Mouse (Mus musculus) megakaryocyte-erythroid progenitor cell, adult 5-6 weeks (primary cell): ENCODE measurements around the gene Kpna7. TPM values are rescaled to one million over a fixed set of nuclear protein-coding genes. Genes with fewer than 3 reads are reported as not detected.
"Not testable (repeated sequence)": the region's sequence is repeated elsewhere in the genome, so short reads cannot be mapped to it uniquely, and the experiment has no call there.

Experiments used
- ATAC-seq: replicated peaks from 2 replicates; pipeline ENCODE4 v1.8.0; 2016; ENCODE audit warnings: mild to moderate bottlenecking, inconsistent platforms; ENCODE audit not compliant: severe bottlenecking, poor library complexity, low FRiP score, low TSS enrichment
- total RNA-seq, 2 experiments: library from RNA; stranded (forward) in 1 of 2; stranded (reverse) in 1 of 2; fragments of 200-1000, 215-1000 nt in 1 of 2; fragments of >200 nt in 1 of 2; fragmentation: Nextera tagmentation in 1 of 2; gene quantifications; 2 replicates each; pipeline ENCODE4 v1.2.3; 2014 to 2017

Gene Kpna7
- total RNA-seq, 2 experiments from 2014 or later, result not detected

- ATAC-seq, result no peak
Observed at GRCm38 (mm10) chr5:145105694-145106275, 22.0 kb upstream of the Kpna7 start.

DNA sequence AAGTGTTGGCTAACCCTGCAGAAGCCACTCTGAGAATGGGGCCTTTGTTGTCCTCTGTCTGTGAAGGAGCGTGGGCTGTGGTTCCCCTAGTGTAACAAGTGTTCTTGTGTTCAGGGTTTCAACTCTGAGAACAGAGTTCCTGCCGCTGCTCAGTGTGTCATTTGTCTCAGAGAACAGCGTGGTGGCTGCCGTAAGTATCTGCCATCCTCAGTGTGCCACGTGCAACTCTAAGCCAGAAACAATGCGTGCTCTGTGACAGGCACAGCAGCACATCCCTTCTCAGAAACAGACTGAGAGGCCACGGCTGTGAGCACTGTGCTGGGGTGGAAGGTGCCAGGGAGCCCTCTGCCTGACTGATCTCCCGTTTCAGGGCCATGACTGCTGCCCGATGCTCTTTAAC lies 20.5 kb upstream of the Kpna7 start:
- no peak for ATAC-seq

GRCm38 (mm10) chr5:145102706-145103105 lies 18.9 kb upstream of the Kpna7 start:
- ATAC-seq, result no peak

DNA sequence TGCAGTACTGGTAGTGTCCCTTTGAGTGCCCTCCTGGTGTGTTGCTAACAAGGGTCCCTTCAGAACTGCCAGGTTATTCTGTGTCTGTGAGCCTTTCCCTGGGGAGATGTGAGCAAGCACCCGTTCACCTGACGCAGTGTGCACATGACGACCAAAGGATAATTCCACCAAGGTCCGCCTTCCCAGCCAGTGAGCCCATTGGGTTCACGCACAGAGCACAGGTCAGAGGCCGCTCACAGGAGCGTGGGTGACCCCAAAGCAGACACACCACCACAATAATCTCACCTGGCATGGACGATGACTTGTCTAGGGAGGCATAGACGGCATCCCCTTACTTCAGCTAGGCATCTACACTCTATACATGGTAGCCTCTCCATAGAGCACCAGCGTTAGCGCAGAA lies 17.6 kb upstream of the Kpna7 start:
- not testable (repeated sequence) for ATAC-seq

DNA sequence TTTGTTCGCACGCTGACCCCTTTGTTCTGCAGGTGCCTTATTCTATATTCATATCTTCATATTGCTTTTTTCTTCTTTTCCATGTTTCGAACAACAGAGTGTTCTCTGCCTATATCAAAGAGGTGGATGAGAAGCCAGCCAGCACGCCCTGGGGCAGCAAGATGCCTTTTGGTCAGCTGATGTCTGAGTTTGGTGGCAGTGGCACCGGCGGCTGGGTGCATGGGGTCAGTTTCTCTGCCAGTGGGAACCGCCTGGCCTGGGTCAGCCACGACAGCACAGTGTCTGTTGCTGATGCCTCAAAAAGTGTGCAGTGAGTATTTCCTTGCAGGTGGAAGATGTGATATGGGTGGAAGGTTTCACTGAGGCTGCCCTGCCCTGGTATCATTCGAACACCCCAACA lies 17.1 kb upstream of the Kpna7 start:
- no peak for ATAC-seq

GRCm38 (mm10) chr5:145098340-145098821 lies 14.6 kb upstream of the Kpna7 start:
- ATAC-seq, result peak; percentile 52

- no peak for ATAC-seq
Observed at GRCm38 (mm10) chr5:145096195-145096594, 12.4 kb upstream of the Kpna7 start.

- peak; percentile 43 for ATAC-seq
Observed at GRCm38 (mm10) chr5:145089878-145090277, 6.0 kb upstream of the Kpna7 start.

DNA sequence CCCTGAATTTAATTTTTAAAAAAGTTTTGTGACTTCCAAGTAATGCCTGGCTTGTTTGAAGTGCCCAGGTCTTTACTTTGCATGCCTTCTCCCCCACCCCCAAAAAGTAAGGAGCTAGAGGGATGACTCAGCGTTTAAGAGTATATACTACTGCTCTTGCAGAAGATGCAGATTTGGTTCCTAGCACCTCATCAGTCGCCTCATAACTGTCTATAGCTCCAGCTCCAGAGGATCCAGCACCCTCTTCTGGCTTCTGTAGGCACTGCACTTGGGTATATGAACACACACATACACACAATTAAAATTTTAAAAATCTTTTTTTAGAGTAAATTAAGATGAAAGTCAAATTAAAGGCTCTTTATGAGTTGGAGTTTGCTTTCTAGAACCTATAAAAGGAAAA lies 4.4 kb upstream of the Kpna7 start:
- no peak for ATAC-seq

- 0 out of 2 replicates have a peak, but pooled peaks have one; percentile 3 for ATAC-seq
Observed at GRCm38 (mm10) chr5:145084822-145085221, 992 bp upstream of the Kpna7 start.

GRCm38 (mm10) chr5:145083201-145083600 lies 629 bp downstream of the Kpna7 start:
- not testable (repeated sequence) for ATAC-seq

GRCm38 (mm10) chr5:145081866-145082613 lies 1.8 kb downstream of the Kpna7 start:
- no peak for ATAC-seq

DNA sequence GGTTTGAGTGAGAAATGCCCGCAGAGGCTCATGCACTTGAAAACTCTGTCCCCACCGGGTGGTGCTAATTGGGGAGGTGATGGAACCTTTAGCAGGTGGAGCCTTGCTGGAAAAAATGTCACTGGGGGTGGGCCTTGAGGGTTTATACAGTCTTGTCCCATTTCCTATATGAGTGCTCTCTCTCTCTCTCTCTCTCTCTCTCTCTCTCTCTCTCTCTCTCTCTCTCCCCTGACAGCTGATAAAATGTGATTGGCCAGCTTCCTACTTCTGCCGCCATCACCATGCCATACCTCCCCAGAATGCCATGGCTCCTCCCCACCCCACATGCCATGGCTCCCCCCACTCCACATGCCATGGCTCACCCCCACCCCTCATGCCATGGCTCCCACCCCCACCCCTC lies 8.7 kb downstream of the Kpna7 start:
- no peak for ATAC-seq

GRCm38 (mm10) chr5:145071342-145071741 lies 12.5 kb downstream of the Kpna7 start:
- ATAC-seq, result peak; percentile 49; the same call in 1 of the 2 replicates

DNA sequence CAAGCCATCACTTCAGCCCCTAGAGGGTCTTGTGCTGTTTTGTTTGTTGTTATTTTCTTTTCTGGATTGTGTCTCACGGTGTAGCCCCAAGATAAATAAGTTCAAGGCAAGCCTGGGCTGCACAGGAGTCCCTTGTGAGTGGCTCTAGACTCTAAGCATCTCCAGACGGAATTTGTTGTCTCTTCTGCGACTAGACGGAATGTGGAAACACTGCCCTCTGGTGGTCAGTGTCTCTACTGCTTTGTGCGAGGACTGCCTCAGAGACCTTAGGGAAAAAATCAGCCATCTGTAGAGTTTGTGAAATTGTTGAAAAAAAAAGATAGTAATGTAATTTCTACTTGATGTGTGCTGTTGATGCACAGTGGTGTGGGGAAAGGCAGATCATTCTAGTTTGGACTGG lies 14.1 kb downstream of the Kpna7 start:
- peak; percentile 88 for ATAC-seq

DNA sequence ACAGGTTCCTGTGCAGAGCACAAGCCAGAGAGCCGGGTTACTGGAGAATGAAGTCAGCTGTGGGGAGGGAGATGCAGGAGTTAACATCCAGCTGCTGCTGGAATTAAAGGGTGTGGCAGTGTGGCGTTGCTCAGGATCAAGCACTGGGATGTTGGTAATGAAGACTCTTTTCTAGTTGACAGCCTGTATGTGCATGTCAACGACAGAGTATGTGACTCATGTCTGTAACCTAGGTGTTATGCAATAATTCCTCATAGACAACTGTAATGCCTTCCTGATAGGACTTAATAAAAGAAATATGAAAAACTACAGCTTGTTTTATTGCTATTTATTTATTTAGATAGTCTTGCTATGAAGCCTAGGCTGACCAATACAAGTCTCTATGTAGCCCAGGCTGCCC lies 15.0 kb downstream of the Kpna7 start:
- no peak for ATAC-seq

- no peak for ATAC-seq
Observed at GRCm38 (mm10) chr5:145064765-145065340, 19.0 kb downstream of the Kpna7 start.

GRCm38 (mm10) chr5:145059524-145059923 lies 24.3 kb downstream of the Kpna7 start:
- ATAC-seq, result 0 out of 2 replicates have a peak, but pooled peaks have one; percentile 52

DNA sequence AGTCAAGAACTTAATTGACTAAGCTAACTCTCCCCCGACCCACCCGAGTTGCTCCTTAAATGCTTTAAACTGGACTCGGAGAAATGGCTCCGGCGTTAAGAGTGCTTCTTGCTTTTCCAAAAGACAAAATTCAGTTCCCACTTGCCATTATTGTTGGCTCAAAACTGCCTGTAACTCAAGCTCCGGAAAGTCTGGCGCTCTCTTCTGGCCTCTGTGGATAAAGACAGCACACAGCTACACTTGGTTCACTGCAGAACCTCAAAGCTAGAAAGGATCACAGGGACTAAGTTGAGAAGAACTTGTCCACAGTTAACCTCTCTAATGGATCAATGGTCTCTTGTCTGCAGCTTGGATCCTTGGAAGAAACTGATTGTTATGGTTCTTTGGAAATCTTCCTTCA lies 25.1 kb downstream of the Kpna7 start:
- no peak for ATAC-seq

GRCm38 (mm10) chr5:145057907-145058306 lies 25.9 kb downstream of the Kpna7 start:
- no peak for ATAC-seq

GRCm38 (mm10) chr5:145054187-145054586 lies 29.6 kb downstream of the Kpna7 start:
- peak; percentile 95 for ATAC-seq
